Mouse (Mus musculus): Measurements from ENCODE around the gene Gcnt3. TPM values are rescaled to one million over a fixed set of nuclear protein-coding genes. Genes with fewer than 3 reads are reported as not detected.

Gcnt3 gene
- polyA plus RNA-seq, 1 experiment from 2014 or later = 9.8 TPM

GRCm38 (mm10) chr9:70007506-70008248 lies 30.2 kb downstream of the Gcnt3 start:
- H3K27me3 ChIP-seq (ENCODE audit: control insufficient read depth, insufficient read depth, low read length) = no peaks in the 10 kb centered on the region
- H3K4me3 ChIP-seq (ENCODE audit: low read depth, low read length) = no peak overlapping the region
- H3K9ac ChIP-seq (replicated peaks; ENCODE audit: low read depth, low read length) = no peak overlapping the region
- no peaks in the 10 kb centered on the region for H3K9me3 ChIP-seq (ENCODE audit: control insufficient read depth, low read depth, low read length)
- ATAC-seq (ENCODE audit: insufficient number of reproducible peaks, insufficient read depth, low FRiP score, low read depth) = no peak
- no peak overlapping the region for H3K27ac ChIP-seq (ENCODE audit: low read length)
- 89% methylated on average over 14 of the region's 14 CpGs for WGBS
- H3K36me3 ChIP-seq (ENCODE audit: control insufficient read depth, insufficient read depth, low read length) = peaks cover 54% of the 10 kb centered on the region
- no peak overlapping the region for H3K4me2 ChIP-seq (replicated peaks; ENCODE audit: low read depth, low read length)
- H3K4me1 ChIP-seq (ENCODE audit: control insufficient read depth, insufficient read depth, low read length) = no peaks in the 10 kb centered on the region

GRCm38 (mm10) chr9:70006984-70007383 lies 30.9 kb downstream of the Gcnt3 start:
- Histone ChIP-seq H3K4me3 (ENCODE audit: low read depth, low read length) (no peak overlapping the region), H3K36me3 (ENCODE audit: control insufficient read depth, insufficient read depth, low read length) (peaks cover 58% of the 10 kb centered on the region), H3K9me3 (ENCODE audit: control insufficient read depth, low read depth, low read length) (no peaks in the 10 kb centered on the region), H3K27ac (ENCODE audit: low read length) (no peak overlapping the region), H3K4me1 (ENCODE audit: control insufficient read depth, insufficient read depth, low read length) (no peaks in the 10 kb centered on the region), H3K4me2 (replicated peaks; ENCODE audit: low read depth, low read length) (no peak overlapping the region), H3K9ac (replicated peaks; ENCODE audit: low read depth, low read length) (no peak overlapping the region), H3K27me3 (ENCODE audit: control insufficient read depth, insufficient read depth, low read length) (no peaks in the 10 kb centered on the region)
- no peak for ATAC-seq (ENCODE audit: insufficient number of reproducible peaks, insufficient read depth, low FRiP score, low read depth)
- WGBS = 89% methylated on average over 5 of the region's 5 CpGs

GRCm38 (mm10) chr9:70003516-70003915 lies 34.4 kb downstream of the Gcnt3 start:
- H3K4me2 ChIP-seq (replicated peaks; ENCODE audit: low read depth, low read length) = no peak overlapping the region
- WGBS = 84% methylated on average over 10 of the region's 10 CpGs
- no peak overlapping the region for H3K4me3 ChIP-seq (ENCODE audit: low read depth, low read length)
- ATAC-seq (ENCODE audit: insufficient number of reproducible peaks, insufficient read depth, low FRiP score, low read depth) = no peak
- H3K27me3 ChIP-seq (ENCODE audit: control insufficient read depth, insufficient read depth, low read length) = no peaks in the 10 kb centered on the region
- no peak overlapping the region for H3K9ac ChIP-seq (replicated peaks; ENCODE audit: low read depth, low read length)
- peaks cover 72% of the 10 kb centered on the region for H3K36me3 ChIP-seq (ENCODE audit: control insufficient read depth, insufficient read depth, low read length)
- H3K9me3 ChIP-seq (ENCODE audit: control insufficient read depth, low read depth, low read length) = no peaks in the 10 kb centered on the region
- H3K27ac ChIP-seq (ENCODE audit: low read length) = no peak overlapping the region
- no peaks in the 10 kb centered on the region for H3K4me1 ChIP-seq (ENCODE audit: control insufficient read depth, insufficient read depth, low read length)

GRCm38 (mm10) chr9:69999318-69999717 lies 38.6 kb downstream of the Gcnt3 start:
- Histone ChIP-seq H3K4me1 (ENCODE audit: control insufficient read depth, insufficient read depth, low read length) (no peaks in the 10 kb centered on the region), H3K4me2 (replicated peaks; ENCODE audit: low read depth, low read length) (no peak overlapping the region), H3K4me3 (ENCODE audit: low read depth, low read length) (no peak overlapping the region), H3K27ac (ENCODE audit: low read length) (no peak overlapping the region), H3K36me3 (ENCODE audit: control insufficient read depth, insufficient read depth, low read length) (peaks cover 84% of the 10 kb centered on the region), H3K9ac (replicated peaks; ENCODE audit: low read depth, low read length) (no peak overlapping the region), H3K27me3 (ENCODE audit: control insufficient read depth, insufficient read depth, low read length) (no peaks in the 10 kb centered on the region), H3K9me3 (ENCODE audit: control insufficient read depth, low read depth, low read length) (no peaks in the 10 kb centered on the region)
- no peak for ATAC-seq (ENCODE audit: insufficient number of reproducible peaks, insufficient read depth, low FRiP score, low read depth)
- WGBS = 71% methylated on average over 1 of the region's 1 CpGs

DNA sequence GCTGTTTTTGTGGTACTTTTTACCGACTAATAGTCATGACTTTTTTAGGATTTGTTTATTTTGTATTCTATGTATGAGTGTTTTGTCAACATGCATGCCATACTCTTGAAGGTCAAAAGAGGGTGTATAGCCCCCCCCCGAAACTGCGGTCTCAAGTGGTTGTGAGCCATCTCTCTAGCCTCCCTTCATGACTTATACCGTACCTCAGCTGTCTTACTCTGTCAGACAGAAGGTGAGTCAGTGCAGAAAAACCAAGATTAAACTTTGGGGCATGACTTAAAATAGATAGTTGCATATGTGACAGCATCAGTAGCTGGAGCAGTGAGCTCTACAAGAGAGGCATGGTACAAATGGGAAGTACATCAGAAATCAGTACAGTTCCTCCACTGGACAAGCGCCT lies 43.3 kb downstream of the Gcnt3 start:
- H3K4me1 ChIP-seq (ENCODE audit: control insufficient read depth, insufficient read depth, low read length) = peaks cover 33% of the 10 kb centered on the region
- no peaks in the 10 kb centered on the region for H3K27me3 ChIP-seq (ENCODE audit: control insufficient read depth, insufficient read depth, low read length)
- peaks cover 42% of the 10 kb centered on the region for H3K36me3 ChIP-seq (ENCODE audit: control insufficient read depth, insufficient read depth, low read length)
- no peak overlapping the region for H3K27ac ChIP-seq (ENCODE audit: low read length)
- H3K9me3 ChIP-seq (ENCODE audit: control insufficient read depth, low read depth, low read length) = no peaks in the 10 kb centered on the region
- H3K9ac ChIP-seq (replicated peaks; ENCODE audit: low read depth, low read length) = no peak overlapping the region
- H3K4me3 ChIP-seq (ENCODE audit: low read depth, low read length) = no peak overlapping the region
- WGBS = 94% methylated on average over 5 of the region's 5 CpGs
- ATAC-seq (ENCODE audit: insufficient number of reproducible peaks, insufficient read depth, low FRiP score, low read depth) = no peak
- no peak overlapping the region for H3K4me2 ChIP-seq (replicated peaks; ENCODE audit: low read depth, low read length)

GRCm38 (mm10) chr9:69993479-69993878 lies 44.4 kb downstream of the Gcnt3 start:
- Histone ChIP-seq H3K4me1 (ENCODE audit: control insufficient read depth, insufficient read depth, low read length) (peaks cover 36% of the 10 kb centered on the region), H3K4me3 (ENCODE audit: low read depth, low read length) (no peak overlapping the region), H3K36me3 (ENCODE audit: control insufficient read depth, insufficient read depth, low read length) (peaks cover 32% of the 10 kb centered on the region), H3K27ac (ENCODE audit: low read length) (peak overlapping the region; percentile 3; the same call in 1 of the 2 replicates), H3K4me2 (replicated peaks; ENCODE audit: low read depth, low read length) (no peak overlapping the region), H3K9me3 (ENCODE audit: control insufficient read depth, low read depth, low read length) (no peaks in the 10 kb centered on the region), H3K27me3 (ENCODE audit: control insufficient read depth, insufficient read depth, low read length) (no peaks in the 10 kb centered on the region), H3K9ac (replicated peaks; ENCODE audit: low read depth, low read length) (no peak overlapping the region)
- ATAC-seq (ENCODE audit: insufficient number of reproducible peaks, insufficient read depth, low FRiP score, low read depth) = no peak
- WGBS = 58% methylated on average over 1 of the region's 1 CpGs

DNA sequence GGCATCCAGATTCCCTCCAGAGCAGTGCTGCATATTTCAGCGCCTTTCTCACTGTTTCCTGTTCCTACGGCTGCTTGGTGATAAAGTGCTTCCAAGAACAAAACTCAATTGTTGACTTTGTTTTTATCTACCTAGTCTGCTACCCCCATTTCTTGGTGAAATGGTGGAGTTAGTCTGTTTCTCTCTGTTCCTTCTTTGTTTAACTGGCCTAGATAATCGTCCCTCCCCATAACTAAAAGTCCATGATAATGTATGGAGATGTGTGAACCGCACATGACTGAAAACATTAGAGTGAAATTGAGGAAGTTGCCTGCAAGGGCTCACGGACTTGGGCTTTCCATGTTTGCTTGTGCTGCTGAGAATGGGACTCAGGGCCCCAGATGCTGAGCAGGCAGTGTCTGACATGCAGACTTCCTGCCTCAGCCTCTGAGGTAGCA lies 45.0 kb downstream of the Gcnt3 start:
- peak overlapping the region; percentile 63; the same call in 1 of the 2 replicates for H3K27ac ChIP-seq (ENCODE audit: low read length)
- ATAC-seq (ENCODE audit: insufficient number of reproducible peaks, insufficient read depth, low FRiP score, low read depth) = no peak
- WGBS = 60% methylated on average over 5 of the region's 5 CpGs
- H3K4me1 ChIP-seq (ENCODE audit: control insufficient read depth, insufficient read depth, low read length) = peaks cover 36% of the 10 kb centered on the region
- peaks cover 26% of the 10 kb centered on the region for H3K36me3 ChIP-seq (ENCODE audit: control insufficient read depth, insufficient read depth, low read length)
- no peak overlapping the region for H3K4me3 ChIP-seq (ENCODE audit: low read depth, low read length)
- no peak overlapping the region for H3K4me2 ChIP-seq (replicated peaks; ENCODE audit: low read depth, low read length)
- no peak overlapping the region for H3K9ac ChIP-seq (replicated peaks; ENCODE audit: low read depth, low read length)
- H3K27me3 ChIP-seq (ENCODE audit: control insufficient read depth, insufficient read depth, low read length) = no peaks in the 10 kb centered on the region
- H3K9me3 ChIP-seq (ENCODE audit: control insufficient read depth, low read depth, low read length) = no peaks in the 10 kb centered on the region

- Histone ChIP-seq H3K27me3 (ENCODE audit: control insufficient read depth, insufficient read depth, low read length) (no peaks in the 10 kb centered on the region), H3K36me3 (ENCODE audit: control insufficient read depth, insufficient read depth, low read length) (peaks cover 7% of the 10 kb centered on the region; the same call in 1 of the 2 replicates), H3K9me3 (ENCODE audit: control insufficient read depth, low read depth, low read length) (no peaks in the 10 kb centered on the region), H3K4me2 (replicated peaks; ENCODE audit: low read depth, low read length) (peak overlapping the region; percentile 61), H3K4me1 (ENCODE audit: control insufficient read depth, insufficient read depth, low read length) (peaks cover 36% of the 10 kb centered on the region), H3K27ac (ENCODE audit: low read length) (no peak overlapping the region; the same call in 1 of the 2 replicates), H3K4me3 (ENCODE audit: low read depth, low read length) (peak overlapping the region; percentile 99), H3K9ac (replicated peaks; ENCODE audit: low read depth, low read length) (peak overlapping the region; percentile 99)
- 16% methylated on average over 5 of the region's 5 CpGs for WGBS
- no peak for ATAC-seq (ENCODE audit: insufficient number of reproducible peaks, insufficient read depth, low FRiP score, low read depth)
These were observed 47.5 kb downstream of the Gcnt3 start for GRCm38 (mm10) chr9:69990346-69990745.

Measured in stomach, embryonic 14.5 days (tissue).